Mouse (Mus musculus): ENCODE results near the gene Olfr373.
A peak's percentile ranks its signal among the peaks of the same experiment; 100 is the strongest.
"Not testable (repeated sequence)": the region's sequence is repeated elsewhere in the genome, so short reads cannot be mapped to it uniquely, and the experiment has no call there.

GRCm38 (mm10) chr8:72087611-72088010 is 4.6 kb downstream of the Olfr373 start:
- peak; percentile 47 for TF ChIP-seq CTCF (IDR thresholded peaks at IDR 0.05; ENCODE audit: low read depth, low read length)
- not testable (repeated sequence) for TF ChIP-seq POLR2A (IDR thresholded peaks at IDR 0.05; ENCODE audit: insufficient read depth, low read length)

Measured in ES-Bruce4 (cell line).